Mouse (Mus musculus): ENCODE data around the gene 4930404N11Rik. TPM values are rescaled to one million over a fixed set of nuclear protein-coding genes. Genes with fewer than 3 reads are reported as not detected.

Gene 4930404N11Rik
- polyA plus RNA-seq, 1 experiment from 2014 or later: 1.6 TPM

DNA sequence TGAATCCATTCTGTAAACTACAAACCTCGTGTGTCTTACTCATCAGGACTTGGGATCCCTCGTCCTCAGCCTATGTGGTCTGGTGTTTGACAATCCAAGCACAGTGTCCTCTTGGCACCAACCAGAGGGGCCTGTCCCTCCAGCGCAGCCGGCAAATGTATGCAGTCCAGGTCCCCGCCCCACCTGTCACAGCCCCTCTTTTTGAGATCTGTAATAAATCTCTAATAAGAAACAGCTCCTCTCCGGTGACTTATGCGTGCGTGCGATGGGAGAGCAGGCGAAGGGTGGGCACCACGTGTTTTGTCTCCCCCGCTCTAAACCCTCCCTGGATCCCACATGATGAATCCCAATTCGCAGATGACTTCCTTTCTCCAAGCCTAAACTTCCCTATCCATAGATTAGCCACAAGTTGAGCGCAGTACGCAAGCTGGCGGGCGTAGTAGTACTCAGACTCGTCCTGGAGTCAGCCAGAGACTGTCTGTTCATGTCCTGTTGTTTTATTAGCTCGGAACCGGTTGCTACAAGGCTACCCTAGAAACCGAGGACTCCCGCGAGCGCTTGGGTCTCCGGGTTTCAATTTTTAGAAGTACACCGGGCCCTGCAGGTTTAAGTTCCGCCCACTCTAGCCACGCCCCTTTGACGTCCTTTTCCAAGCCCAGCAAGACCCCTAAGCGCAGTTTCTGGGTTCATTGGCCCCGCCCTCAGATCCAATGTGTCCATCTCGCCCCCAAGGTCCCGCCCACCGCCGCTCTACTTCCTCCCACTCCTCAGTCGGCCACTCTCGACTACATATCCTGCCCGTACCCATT lies 45.7 kb downstream of the 4930404N11Rik start:
- Histone ChIP-seq H3K27me3 (no peaks in the 10 kb centered on the region), H3K27ac (peak overlapping the region; percentile 93), H3K4me1 (peaks cover 64% of the 10 kb centered on the region), H3K4me3 (replicated peaks) (peak overlapping the region; percentile 98), H3K9ac (peak overlapping the region; percentile 54), H3K4me2 (peak overlapping the region; percentile 79), H3K36me3 (peaks cover 58% of the 10 kb centered on the region), H3K9me3 (replicated peaks) (no peaks in the 10 kb centered on the region)
- no peak; the same call in 1 of the 2 replicates for ATAC-seq (replicated peaks; ENCODE audit: low FRiP score)
- 1% methylated on average over 38 of the region's 38 CpGs for WGBS

GRCm38 (mm10) chr10:81319330-81319699 lies 46.3 kb downstream of the 4930404N11Rik start:
- H3K9me3 ChIP-seq (replicated peaks): no peaks in the 10 kb centered on the region
- peak overlapping the region; percentile 98 for H3K4me3 ChIP-seq (replicated peaks)
- no peak for ATAC-seq (replicated peaks; ENCODE audit: low FRiP score)
- peak overlapping the region; percentile 54 for H3K9ac ChIP-seq
- H3K4me2 ChIP-seq: peak overlapping the region; percentile 79
- H3K36me3 ChIP-seq: peaks cover 58% of the 10 kb centered on the region
- H3K27me3 ChIP-seq: no peaks in the 10 kb centered on the region
- H3K4me1 ChIP-seq: peaks cover 64% of the 10 kb centered on the region
- WGBS: 34% methylated on average over 8 of the region's 8 CpGs
- H3K27ac ChIP-seq: peak overlapping the region; percentile 93

- peaks cover 58% of the 10 kb centered on the region for H3K36me3 ChIP-seq
- peak overlapping the region; percentile 93 for H3K27ac ChIP-seq
- peak overlapping the region; percentile 79 for H3K4me2 ChIP-seq
- H3K27me3 ChIP-seq: no peaks in the 10 kb centered on the region
- H3K4me1 ChIP-seq: peaks cover 61% of the 10 kb centered on the region
- no peaks in the 10 kb centered on the region for H3K9me3 ChIP-seq (replicated peaks)
- ATAC-seq (replicated peaks; ENCODE audit: low FRiP score): no peak
- 88% methylated on average over 13 of the region's 13 CpGs for WGBS
- peak overlapping the region; percentile 98; the same call in 1 of the 2 replicates for H3K4me3 ChIP-seq (replicated peaks)
- peak overlapping the region; percentile 54 for H3K9ac ChIP-seq
Observed at GRCm38 (mm10) chr10:81318589-81319329, 46.9 kb downstream of the 4930404N11Rik start.

- Histone ChIP-seq H3K36me3 (peaks cover 58% of the 10 kb centered on the region), H3K9me3 (replicated peaks) (no peaks in the 10 kb centered on the region), H3K27ac (peak overlapping the region; percentile 83), H3K27me3 (no peaks in the 10 kb centered on the region), H3K4me2 (peak overlapping the region; percentile 66), H3K4me3 (replicated peaks) (peak overlapping the region; percentile 37), H3K4me1 (peaks cover 59% of the 10 kb centered on the region), H3K9ac (peak overlapping the region; percentile 49)
- 6% methylated on average over 19 of the region's 20 CpGs for WGBS
- ATAC-seq (replicated peaks; ENCODE audit: low FRiP score): peak; percentile 10
Observed at GRCm38 (mm10) chr10:81317273-81317672, 48.3 kb downstream of the 4930404N11Rik start.

- Histone ChIP-seq H3K4me3 (replicated peaks) (peak overlapping the region; percentile 37), H3K36me3 (peaks cover 63% of the 10 kb centered on the region), H3K9me3 (replicated peaks) (no peaks in the 10 kb centered on the region), H3K4me1 (peaks cover 56% of the 10 kb centered on the region), H3K27ac (peak overlapping the region; percentile 83), H3K27me3 (no peaks in the 10 kb centered on the region), H3K4me2 (peak overlapping the region; percentile 66), H3K9ac (peak overlapping the region; percentile 49)
- WGBS: 33% methylated on average over 16 of the region's 16 CpGs
- ATAC-seq (replicated peaks; ENCODE audit: low FRiP score): no peak; the same call in 1 of the 2 replicates
Observed at GRCm38 (mm10) chr10:81316338-81317060, 49.1 kb downstream of the 4930404N11Rik start.

DNA sequence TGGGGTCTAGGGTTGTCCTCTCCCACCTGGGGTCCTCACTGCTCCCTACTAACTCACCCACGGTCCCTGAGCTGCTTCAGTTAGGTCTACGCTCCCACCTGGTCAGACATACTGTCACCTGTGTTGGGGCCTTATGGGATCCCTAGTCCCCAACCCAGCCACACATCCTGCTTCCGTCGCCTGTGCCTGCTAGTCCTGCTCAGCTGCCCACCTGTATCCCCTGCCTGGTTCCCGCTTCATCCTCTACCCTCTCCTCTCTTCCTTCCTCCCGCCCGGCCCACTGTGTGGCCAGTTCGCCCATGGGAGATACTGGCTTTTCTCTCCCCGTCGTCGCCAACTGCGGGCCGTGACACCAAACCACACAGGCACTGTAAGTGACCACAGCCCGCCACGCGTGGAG lies 50.0 kb downstream of the 4930404N11Rik start:
- Histone ChIP-seq H3K27me3 (no peaks in the 10 kb centered on the region), H3K4me2 (no peak overlapping the region), H3K9me3 (replicated peaks) (no peaks in the 10 kb centered on the region), H3K4me3 (replicated peaks) (no peak overlapping the region), H3K36me3 (peaks cover 72% of the 10 kb centered on the region), H3K9ac (no peak overlapping the region), H3K4me1 (peaks cover 59% of the 10 kb centered on the region), H3K27ac (0 out of 2 replicates have a peak overlapping the region, but pooled peaks have one; percentile 83)
- no peak for ATAC-seq (replicated peaks; ENCODE audit: low FRiP score)
- 91% methylated on average over 16 of the region's 16 CpGs for WGBS

GRCm38 (mm10) chr10:81314201-81314600 lies 51.4 kb downstream of the 4930404N11Rik start:
- peaks cover 86% of the 10 kb centered on the region for H3K36me3 ChIP-seq

DNA sequence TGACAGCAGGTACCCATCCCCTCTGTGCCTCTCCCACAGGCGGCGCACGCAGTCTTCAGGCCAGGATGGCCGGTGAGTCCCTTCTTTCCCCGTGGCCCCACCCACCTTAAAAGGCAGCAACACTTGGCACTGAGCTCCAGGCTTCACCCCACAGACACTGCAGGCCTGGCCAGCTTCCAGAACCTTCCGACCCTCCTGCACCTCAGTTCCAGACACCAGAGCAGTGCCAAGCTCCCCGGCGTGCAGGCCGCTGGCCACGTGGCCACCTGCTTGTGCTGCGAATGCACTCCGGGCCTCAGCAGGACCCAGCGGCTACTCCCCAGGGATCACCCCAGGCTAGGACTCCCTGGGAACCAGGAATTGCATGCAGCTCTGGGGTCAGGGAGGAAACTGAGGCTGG lies 52.0 kb downstream of the 4930404N11Rik start:
- H3K4me3 ChIP-seq (replicated peaks): no peak overlapping the region
- H3K36me3 ChIP-seq: peaks cover 87% of the 10 kb centered on the region
- H3K9me3 ChIP-seq (replicated peaks): no peaks in the 10 kb centered on the region
- H3K4me1 ChIP-seq: peaks cover 45% of the 10 kb centered on the region
- H3K27ac ChIP-seq: no peak overlapping the region
- H3K4me2 ChIP-seq: no peak overlapping the region
- no peak for ATAC-seq (replicated peaks; ENCODE audit: low FRiP score)
- WGBS: 93% methylated on average over 13 of the region's 13 CpGs
- H3K9ac ChIP-seq: no peak overlapping the region
- H3K27me3 ChIP-seq: no peaks in the 10 kb centered on the region

More at GRCm38 (mm10) chr10:81314201-81314600, 51.4 kb downstream of the 4930404N11Rik start:
- Histone ChIP-seq H3K4me1 (peaks cover 51% of the 10 kb centered on the region), H3K9me3 (replicated peaks) (no peaks in the 10 kb centered on the region), H3K27me3 (no peaks in the 10 kb centered on the region), H3K27ac (no peak overlapping the region), H3K4me3 (replicated peaks) (no peak overlapping the region), H3K9ac (no peak overlapping the region), H3K4me2 (no peak overlapping the region)
- 80% methylated on average over 7 of the region's 7 CpGs for WGBS
- no peak for ATAC-seq (replicated peaks; ENCODE audit: low FRiP score)

Small RNA genes within 50 kb of the gene (microRNA-seq; reads per million reads assigned to microRNA genes)
- not detected for gene Mir6913

Other genes starting within 250 kb of the 4930404N11Rik start
- 25.6 and 26.6 TPM in 2 replicates for gene Zbtb7a, start 230.6 kb downstream of the 4930404N11Rik start, polyA plus RNA-seq (2015; fragmentation: Nextera tagmentation; extraction: Ambion mirVana)
- 48.6 and 51.2 TPM in 2 replicates for gene Pias4, start 197.9 kb downstream of the 4930404N11Rik start, polyA plus RNA-seq (2015; fragmentation: Nextera tagmentation; extraction: Ambion mirVana)
- gene Eef2, start 189.2 kb downstream of the 4930404N11Rik start, polyA plus RNA-seq (2015; fragmentation: Nextera tagmentation; extraction: Ambion mirVana): 563 and 597 TPM in 2 replicates
- gene Dapk3, start 182.8 kb downstream of the 4930404N11Rik start, polyA plus RNA-seq (2015; fragmentation: Nextera tagmentation; extraction: Ambion mirVana): 41.0 and 47.9 TPM in 2 replicates
- gene 4930442H23Rik, start 182.0 kb downstream of the 4930404N11Rik start, polyA plus RNA-seq (2015; fragmentation: Nextera tagmentation; extraction: Ambion mirVana): not detected in 2 replicates
- 0.18 TPM in 1 of 2 replicates, not detected in the other for gene Nmrk2, start 163.8 kb downstream of the 4930404N11Rik start, polyA plus RNA-seq (2015; fragmentation: Nextera tagmentation; extraction: Ambion mirVana)
- 0.28 and 0.51 TPM in 2 replicates for gene Atcay, start 135.0 kb downstream of the 4930404N11Rik start, polyA plus RNA-seq (2015; fragmentation: Nextera tagmentation; extraction: Ambion mirVana)
- gene Zfr2, start 132.7 kb downstream of the 4930404N11Rik start, polyA plus RNA-seq (2015; fragmentation: Nextera tagmentation; extraction: Ambion mirVana): 6.8 and 7.3 TPM in 2 replicates
- gene Matk, start 112.9 kb downstream of the 4930404N11Rik start, polyA plus RNA-seq (2015; fragmentation: Nextera tagmentation; extraction: Ambion mirVana): 5.8 and 6.8 TPM in 2 replicates
- 230 and 244 TPM in 2 replicates for gene Mrpl54, start 98.9 kb downstream of the 4930404N11Rik start, polyA plus RNA-seq (2015; fragmentation: Nextera tagmentation; extraction: Ambion mirVana)
- 59.7 and 63.4 TPM in 2 replicates for gene Apba3, start 98.9 kb downstream of the 4930404N11Rik start, polyA plus RNA-seq (2015; fragmentation: Nextera tagmentation; extraction: Ambion mirVana)
- gene Tjp3, start 74.2 kb downstream of the 4930404N11Rik start, polyA plus RNA-seq (2015; fragmentation: Nextera tagmentation; extraction: Ambion mirVana): 15.9 and 18.1 TPM in 2 replicates
- 51.0 and 61.3 TPM in 2 replicates for gene Pip5k1c, start 72.9 kb downstream of the 4930404N11Rik start, polyA plus RNA-seq (2015; fragmentation: Nextera tagmentation; extraction: Ambion mirVana)
- 38.8 and 44.2 TPM in 2 replicates for gene Cactin, start 44.7 kb downstream of the 4930404N11Rik start, polyA plus RNA-seq (2015; fragmentation: Nextera tagmentation; extraction: Ambion mirVana)
- 14.4 and 18.3 TPM in 2 replicates for gene Tbxa2r, start 37.1 kb downstream of the 4930404N11Rik start, polyA plus RNA-seq (2015; fragmentation: Nextera tagmentation; extraction: Ambion mirVana)
- 0.08 TPM in 1 of 2 replicates, not detected in the other for gene Gipc3, start 22.6 kb downstream of the 4930404N11Rik start, polyA plus RNA-seq (2015; fragmentation: Nextera tagmentation; extraction: Ambion mirVana)
- gene Hmg20b, start 15.3 kb downstream of the 4930404N11Rik start, polyA plus RNA-seq (2015; fragmentation: Nextera tagmentation; extraction: Ambion mirVana): 87.0 and 94.6 TPM in 2 replicates
- gene Mfsd12, start 8.3 kb downstream of the 4930404N11Rik start, polyA plus RNA-seq (2015; fragmentation: Nextera tagmentation; extraction: Ambion mirVana): 10.3 and 11.5 TPM in 2 replicates
- 105 and 114 TPM in 2 replicates for gene Fzr1, start 12.7 kb upstream of the 4930404N11Rik start, polyA plus RNA-seq (2015; fragmentation: Nextera tagmentation; extraction: Ambion mirVana)
- 79.7 and 82.2 TPM in 2 replicates for gene Dohh, start 18.6 kb upstream of the 4930404N11Rik start, polyA plus RNA-seq (2015; fragmentation: Nextera tagmentation; extraction: Ambion mirVana)
- gene Gm48551, start 18.6 kb upstream of the 4930404N11Rik start, polyA plus RNA-seq (2015; fragmentation: Nextera tagmentation; extraction: Ambion mirVana): 2.5 and 4.1 TPM in 2 replicates
- gene Gm48552, start 23.2 kb upstream of the 4930404N11Rik start, polyA plus RNA-seq (2015; fragmentation: Nextera tagmentation; extraction: Ambion mirVana): 1.6 and 2.1 TPM in 2 replicates
- gene Smim24, start 27.2 kb upstream of the 4930404N11Rik start, polyA plus RNA-seq (2015; fragmentation: Nextera tagmentation; extraction: Ambion mirVana): 26.0 and 29.4 TPM in 2 replicates
- gene Nfic, start 89.8 kb upstream of the 4930404N11Rik start, polyA plus RNA-seq (2015; fragmentation: Nextera tagmentation; extraction: Ambion mirVana): 67.9 and 84.5 TPM in 2 replicates
- 0.50 and 0.82 TPM in 2 replicates for gene Celf5, start 116.9 kb upstream of the 4930404N11Rik start, polyA plus RNA-seq (2015; fragmentation: Nextera tagmentation; extraction: Ambion mirVana)
- 85.7 and 93.5 TPM in 2 replicates for gene Ncln, start 130.6 kb upstream of the 4930404N11Rik start, polyA plus RNA-seq (2015; fragmentation: Nextera tagmentation; extraction: Ambion mirVana)
- 1.2 and 1.4 TPM in 2 replicates for gene S1pr4, start 134.3 kb upstream of the 4930404N11Rik start, polyA plus RNA-seq (2015; fragmentation: Nextera tagmentation; extraction: Ambion mirVana)
- 0.89 and 1.00 TPM in 2 replicates for gene Gna15, start 158.4 kb upstream of the 4930404N11Rik start, polyA plus RNA-seq (2015; fragmentation: Nextera tagmentation; extraction: Ambion mirVana)
- 79.0 and 88.6 TPM in 2 replicates for gene Gna11, start 179.4 kb upstream of the 4930404N11Rik start, polyA plus RNA-seq (2015; fragmentation: Nextera tagmentation; extraction: Ambion mirVana)
- gene Aes, start 193.7 kb upstream of the 4930404N11Rik start, polyA plus RNA-seq (2015; fragmentation: Nextera tagmentation; extraction: Ambion mirVana): 535 and 630 TPM in 2 replicates
- 39.3 and 45.6 TPM in 2 replicates for gene Tle2, start 208.7 kb upstream of the 4930404N11Rik start, polyA plus RNA-seq (2015; fragmentation: Nextera tagmentation; extraction: Ambion mirVana)
- gene Tle6, start 235.3 kb upstream of the 4930404N11Rik start, polyA plus RNA-seq (2015; fragmentation: Nextera tagmentation; extraction: Ambion mirVana): 15.6 and 16.8 TPM in 2 replicates
- 0.62 and 0.84 TPM in 2 replicates for gene BC025920, start 240.5 kb upstream of the 4930404N11Rik start, polyA plus RNA-seq (2015; fragmentation: Nextera tagmentation; extraction: Ambion mirVana)